Mouse (Mus musculus): Measurements from ENCODE around the gene Irf4.

Irf4 gene

DNA sequence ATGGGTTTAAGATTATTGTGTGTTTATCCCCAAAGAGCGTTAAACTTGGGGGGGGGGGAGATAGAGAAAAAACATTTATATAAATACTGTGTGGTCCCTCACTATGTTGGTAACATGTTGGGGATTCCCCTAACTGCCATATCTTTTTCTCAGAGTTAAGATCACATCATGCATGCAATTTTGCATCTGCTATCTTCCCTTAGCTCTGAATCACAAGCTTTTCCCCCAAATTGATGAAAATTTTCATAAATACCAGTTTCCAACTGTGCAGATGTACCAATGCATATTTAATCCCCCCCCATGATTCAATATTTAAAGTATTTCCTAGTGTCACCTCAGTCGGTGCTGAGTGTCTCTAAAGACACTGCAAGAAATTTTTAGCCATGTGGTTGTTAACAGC is 11.8 kb upstream of the Irf4 start:
- in situ Hi-C loops (cut with MboI, MseI), result loop anchor here in 1 of 2 experiments (5.0 to 25.0 kb wide), 2 partner anchors 115 to 825 kb away; partner anchors contain the start of genes A530084C06Rik and Foxq1

DNA sequence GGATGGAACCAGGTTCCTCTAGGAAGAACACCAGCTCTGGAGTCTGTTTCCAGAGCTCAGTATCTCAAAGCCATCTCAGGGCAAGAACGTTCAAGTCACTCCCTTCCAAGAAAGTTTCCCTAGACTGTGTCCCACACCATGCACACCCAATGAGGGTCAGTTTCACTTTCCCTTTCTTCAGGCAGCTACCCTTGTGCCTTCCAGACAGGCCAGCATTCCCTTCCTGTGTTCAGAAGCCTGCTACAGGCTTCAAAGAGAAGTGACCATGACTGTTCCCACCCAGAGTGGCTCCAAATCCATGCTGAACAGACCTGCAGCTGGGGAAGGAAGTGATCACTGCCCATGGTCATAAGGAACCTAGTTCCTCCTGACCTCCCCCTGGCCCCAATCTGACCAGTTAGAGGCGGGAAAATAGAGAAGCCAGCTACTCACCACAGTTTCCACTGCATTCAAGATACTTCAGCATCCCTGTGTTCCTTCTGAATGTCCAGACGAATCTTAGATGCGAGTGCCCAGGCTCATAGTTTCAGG is 10.7 kb upstream of the Irf4 start:
- in situ Hi-C loops (cut with MboI, MseI), result loop anchor here in 1 of 2 experiments (5.0 to 25.0 kb wide), 2 partner anchors 116 to 824 kb away; partner anchors contain the start of genes A530084C06Rik and Foxq1

DNA sequence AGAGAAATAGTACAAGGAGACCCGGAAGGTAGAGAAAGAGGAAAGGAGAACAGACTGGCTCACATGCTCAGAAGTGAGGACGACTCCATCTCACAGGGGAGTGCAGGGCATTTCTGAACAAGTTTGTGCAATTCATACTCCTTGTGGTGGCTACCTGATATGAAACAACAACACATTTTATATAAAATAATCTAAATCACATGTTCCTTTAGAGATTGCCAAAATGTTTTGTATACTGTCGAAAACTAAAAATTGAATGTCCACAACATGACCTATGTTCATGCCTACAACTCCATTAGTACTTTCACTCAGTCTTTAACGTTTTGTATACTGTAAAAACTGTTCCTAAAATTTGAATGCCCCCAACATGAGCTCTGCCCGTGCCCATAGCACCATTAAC is 7.9 kb upstream of the Irf4 start:
- in situ Hi-C loops (cut with MboI, MseI), result loop anchor here (5.0 to 25.0 kb wide), 3 partner anchors 56 to 821 kb away; partner anchors contain the start of genes A530084C06Rik (in 1 of the 2) and Foxq1 (in 1 of the 2)

DNA sequence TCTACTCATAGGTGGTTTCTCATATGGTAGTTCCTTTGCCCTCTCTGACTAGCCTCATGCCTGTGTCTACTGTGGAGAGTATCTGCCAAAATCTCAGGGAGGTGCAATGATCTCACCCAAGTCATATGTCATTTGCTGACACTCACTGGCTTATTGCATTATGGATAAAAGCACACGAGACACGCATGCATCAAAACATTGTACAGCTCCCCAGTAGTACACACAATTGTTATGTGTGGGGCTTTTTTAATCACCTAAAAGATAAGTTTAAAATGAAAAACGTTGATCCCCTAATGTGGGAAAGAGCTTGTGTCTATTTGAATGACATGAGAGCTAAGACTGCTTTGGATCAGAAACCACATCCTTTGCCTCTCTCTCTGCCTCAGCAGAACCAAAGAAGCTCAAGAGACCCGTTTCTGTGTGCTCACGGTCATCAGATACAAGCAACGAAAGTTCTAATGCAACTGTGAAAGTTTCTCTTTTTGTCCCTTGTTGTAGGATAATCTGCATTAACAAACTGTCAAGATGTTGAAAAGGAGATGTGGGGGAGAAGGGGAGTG is 6.5 kb upstream of the Irf4 start:
- in situ Hi-C loops (cut with MboI, MseI), result loop anchor here (5.0 to 25.0 kb wide), 3 partner anchors 58 to 820 kb away; partner anchors contain the start of genes A530084C06Rik (in 1 of the 2) and Foxq1 (in 1 of the 2)

DNA sequence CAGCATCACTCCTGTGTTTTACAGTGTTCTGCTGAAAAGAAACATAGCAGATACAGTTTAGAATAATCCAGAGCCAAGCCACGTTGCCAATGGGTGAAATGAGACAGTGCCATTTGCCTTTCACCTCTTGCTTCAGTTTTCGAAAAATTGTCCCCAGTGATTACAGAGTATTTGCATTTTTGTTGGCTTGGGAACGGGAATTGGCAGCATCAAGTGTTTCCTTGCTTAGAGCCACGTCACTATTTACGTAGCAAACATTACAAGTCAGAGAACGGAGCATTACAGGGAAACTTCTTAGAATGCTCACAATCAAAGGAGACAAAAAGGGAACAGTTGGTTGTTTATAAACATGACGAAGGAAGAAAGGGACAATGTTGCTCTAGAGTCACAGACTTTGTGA is 3.9 kb upstream of the Irf4 start:
- in situ Hi-C loops (cut with MboI, MseI), result loop anchor here (5.0 to 25.0 kb wide), 4 partner anchors 60 to 817 kb away; partner anchors contain the start of genes A530084C06Rik (in 1 of the 2) and Foxq1 (in 1 of the 2)

DNA sequence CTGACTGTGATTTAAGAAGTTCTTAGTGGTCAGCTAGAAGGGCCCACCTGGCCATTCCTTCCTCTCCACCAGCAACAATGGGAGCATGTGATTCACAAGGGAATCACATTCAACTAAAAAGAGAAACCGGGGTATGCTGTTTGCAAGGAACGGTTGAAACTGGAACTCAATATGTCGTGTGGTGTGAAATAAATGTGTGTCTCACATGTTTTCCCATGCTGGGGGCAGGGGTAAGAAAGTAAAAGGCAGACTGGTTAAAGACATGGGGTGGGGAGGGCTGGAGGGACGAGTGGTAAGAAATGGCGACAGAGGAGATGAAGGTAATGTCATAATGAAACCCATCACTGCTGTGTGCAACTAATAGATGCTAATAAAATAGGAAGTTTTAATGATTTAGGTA is 2.0 kb upstream of the Irf4 start:
- in situ Hi-C loops (cut with MboI, MseI), result loop anchor here (5.0 to 25.0 kb wide), 4 partner anchors 62 to 815 kb away; partner anchors contain the start of genes A530084C06Rik (in 1 of the 2) and Foxq1 (in 1 of the 2)

DNA sequence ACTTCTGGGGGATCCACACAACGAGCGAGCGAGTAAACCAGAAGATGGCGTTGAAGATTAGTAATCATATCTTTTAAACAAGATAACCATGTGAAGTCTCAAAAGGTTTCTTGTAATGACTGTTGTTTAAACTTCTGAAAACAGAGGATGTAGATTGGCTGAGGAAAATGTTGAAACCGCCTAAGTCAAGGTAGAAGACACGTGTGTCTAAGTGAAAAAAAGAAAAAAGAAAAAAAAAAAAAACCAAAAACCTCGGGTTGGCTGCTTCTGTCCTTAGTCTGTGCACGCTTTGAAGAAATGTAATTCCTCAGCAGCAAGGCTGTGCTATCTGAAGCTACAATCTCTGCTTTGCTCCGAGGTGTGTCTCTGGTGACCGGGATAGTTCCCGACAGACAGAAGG is 1.5 kb upstream of the Irf4 start:
- in situ Hi-C loops (cut with MboI, MseI), result loop anchor here (5.0 to 25.0 kb wide), 4 partner anchors 63 to 815 kb away; partner anchors contain the start of genes A530084C06Rik (in 1 of the 2) and Foxq1 (in 1 of the 2)

DNA sequence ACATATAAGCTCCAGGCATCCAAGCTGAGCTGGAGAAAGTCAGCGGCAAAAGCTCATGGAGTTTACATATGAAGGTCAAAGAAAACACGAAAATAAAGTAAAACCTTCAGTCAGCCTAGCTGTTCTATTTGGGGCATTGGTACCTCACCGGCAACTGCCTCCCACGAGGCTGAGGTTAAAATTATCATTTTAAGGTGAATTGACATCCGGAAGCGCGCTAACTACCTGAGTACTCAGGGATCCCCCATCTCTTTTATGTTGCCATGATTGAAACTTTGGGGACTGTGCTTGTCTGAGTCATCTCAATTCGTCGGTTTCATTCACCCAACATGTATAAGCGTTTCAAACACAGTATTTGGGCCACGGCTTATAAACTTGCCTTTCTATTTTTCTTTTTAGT is 705 bp upstream of the Irf4 start:
- in situ Hi-C loops (cut with MboI, MseI), result loop anchor here (5.0 to 25.0 kb wide), 4 partner anchors 64 to 814 kb away; partner anchors contain the start of genes A530084C06Rik (in 1 of the 2) and Foxq1 (in 1 of the 2)

DNA sequence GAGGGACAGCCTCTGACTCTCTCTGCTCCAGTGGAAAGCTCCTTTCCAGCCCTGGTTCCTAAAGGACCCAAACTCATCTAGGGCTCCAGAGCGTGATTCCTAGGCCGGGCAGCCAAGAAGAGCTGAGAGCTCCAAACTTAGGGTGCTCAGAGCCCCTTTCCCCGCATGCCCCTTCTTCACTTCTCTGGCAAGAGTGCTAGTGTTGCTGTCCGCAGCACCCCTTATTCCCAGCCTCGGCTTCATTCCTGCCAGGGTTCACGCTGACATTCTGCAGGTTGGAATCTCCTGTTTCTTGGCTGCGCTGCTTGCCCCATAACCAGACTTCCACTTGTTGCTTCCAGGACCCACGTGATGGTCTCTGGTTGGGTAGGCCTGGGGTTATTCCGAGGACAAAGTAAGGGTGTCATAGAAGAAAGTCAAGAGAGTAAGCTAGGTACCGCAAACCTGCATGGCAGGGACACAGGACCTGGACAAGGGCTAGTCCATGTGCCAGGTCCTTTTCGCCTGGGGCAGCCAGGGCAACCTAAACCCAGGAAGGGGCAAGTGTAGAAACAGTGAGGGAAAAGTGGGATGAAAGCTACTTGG is 623 bp downstream of the Irf4 start:
- in situ Hi-C loops (cut with MboI, MseI), result loop anchor here (5.0 to 25.0 kb wide), 6 partner anchors 65 to 813 kb away; partner anchors contain the start of genes A530084C06Rik (in 1 of the 2) and Foxq1 (in 1 of the 2)

DNA sequence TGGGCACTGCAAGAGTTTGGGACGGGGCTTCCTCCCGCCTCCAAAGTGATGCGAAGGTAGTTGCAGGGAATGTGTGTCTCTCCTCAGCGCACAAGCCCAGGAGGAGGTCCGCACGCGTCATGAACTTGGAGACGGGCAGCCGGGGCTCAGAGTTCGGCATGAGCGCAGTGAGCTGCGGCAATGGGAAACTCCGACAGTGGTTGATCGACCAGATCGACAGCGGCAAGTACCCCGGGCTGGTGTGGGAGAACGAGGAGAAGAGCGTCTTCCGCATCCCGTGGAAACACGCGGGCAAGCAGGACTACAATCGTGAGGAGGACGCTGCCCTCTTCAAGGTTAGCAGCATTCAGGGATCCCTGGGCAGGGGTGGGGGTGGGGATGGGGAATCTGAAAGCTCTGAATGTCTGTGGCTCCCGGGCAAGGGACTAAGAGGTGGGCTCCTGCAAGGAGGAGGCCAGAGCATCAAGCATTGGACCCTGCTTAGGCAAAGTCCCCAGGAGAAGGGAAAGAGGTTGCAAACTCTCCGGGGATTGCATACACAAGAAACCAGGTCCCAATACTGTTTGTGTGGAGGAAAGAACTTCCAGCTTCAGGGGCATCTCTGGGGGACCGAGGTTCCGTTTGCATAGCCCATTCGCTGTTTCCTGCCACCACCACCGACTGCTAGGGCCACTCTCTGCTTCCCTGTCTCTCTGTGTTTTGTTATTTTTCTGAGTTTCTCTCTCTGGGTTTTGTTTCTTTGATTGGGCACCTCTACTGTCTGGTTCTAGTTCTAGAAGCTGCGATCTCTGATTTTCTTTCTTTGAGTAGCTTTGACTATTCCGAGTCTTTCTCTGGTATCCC is 1.7 kb downstream of the Irf4 start:
- in situ Hi-C loops (cut with MboI, MseI), result loop anchor here (5.0 to 10.0 kb wide), 2 partner anchors 77 to 114 kb away; no protein-coding TSS in a partner anchor

DNA sequence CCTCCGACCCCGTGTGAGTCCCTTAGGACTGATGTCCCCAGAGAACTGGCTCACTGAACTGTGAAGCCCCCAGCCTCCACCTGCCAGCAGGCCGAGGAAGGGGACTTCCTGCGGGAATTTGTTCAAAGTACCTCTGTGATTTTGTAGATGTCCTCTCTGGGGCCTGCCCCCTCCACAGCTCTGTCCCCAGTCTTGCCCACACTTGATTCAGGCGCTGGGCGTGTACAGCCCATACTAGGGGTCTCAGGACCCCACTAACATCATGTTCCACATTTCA is 2.2 kb downstream of the Irf4 start:
- in situ Hi-C loops (cut with MboI, MseI), result loop anchor here (5.0 to 10.0 kb wide), 2 partner anchors 76 to 114 kb away; no protein-coding TSS in a partner anchor

DNA sequence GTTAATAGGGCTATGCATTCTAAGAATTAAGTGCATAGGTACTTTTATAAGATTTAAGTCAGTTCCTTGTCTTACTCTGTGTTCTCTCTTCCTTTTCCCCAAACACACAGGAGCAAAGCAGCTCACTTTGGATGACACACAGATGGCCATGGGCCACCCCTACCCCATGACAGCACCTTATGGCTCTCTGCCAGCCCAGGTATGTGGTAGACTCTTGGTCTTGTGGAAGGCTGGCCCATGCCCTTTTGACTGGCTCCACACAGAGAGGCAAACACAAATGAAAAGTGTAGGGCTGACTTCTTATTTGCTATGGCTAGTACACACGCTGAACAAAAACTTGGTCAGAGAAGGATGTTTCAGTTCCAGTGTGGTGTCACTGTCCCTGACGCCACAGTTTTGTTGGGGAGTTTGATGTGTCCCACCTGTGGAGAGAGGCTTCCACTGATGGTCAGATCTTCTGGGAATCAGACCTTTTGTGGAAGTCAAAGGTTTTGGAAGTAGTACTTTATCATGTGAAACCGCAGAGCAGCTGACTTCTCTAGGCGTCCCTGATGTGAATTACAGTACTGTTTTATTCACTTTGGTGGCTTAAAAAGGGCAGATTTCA is 3.7 kb downstream of the Irf4 start:
- in situ Hi-C loops (cut with MboI, MseI), result loop anchor here (5.0 to 10.0 kb wide), 2 partner anchors 75 to 112 kb away; no protein-coding TSS in a partner anchor

DNA sequence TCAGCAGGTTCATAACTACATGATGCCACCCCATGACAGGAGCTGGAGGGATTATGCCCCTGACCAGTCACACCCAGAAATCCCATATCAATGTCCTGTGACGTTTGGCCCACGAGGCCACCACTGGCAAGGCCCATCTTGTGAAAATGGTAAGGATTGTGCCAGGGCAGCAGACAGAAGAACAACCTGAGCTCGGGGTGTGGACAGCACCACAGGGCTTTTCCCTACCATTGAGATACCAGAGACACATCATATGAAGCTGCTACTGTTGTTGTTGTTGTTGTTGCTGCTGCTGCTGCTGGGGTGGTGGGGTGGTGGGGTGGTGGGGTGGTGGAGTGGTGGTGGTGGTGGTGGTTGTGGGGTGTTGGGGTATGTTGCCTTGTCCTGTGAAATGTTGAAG is 4.4 kb downstream of the Irf4 start:
- in situ Hi-C loops (cut with MboI, MseI), result loop anchor here (5.0 to 10.0 kb wide), 2 partner anchors 74 to 111 kb away; no protein-coding TSS in a partner anchor

DNA sequence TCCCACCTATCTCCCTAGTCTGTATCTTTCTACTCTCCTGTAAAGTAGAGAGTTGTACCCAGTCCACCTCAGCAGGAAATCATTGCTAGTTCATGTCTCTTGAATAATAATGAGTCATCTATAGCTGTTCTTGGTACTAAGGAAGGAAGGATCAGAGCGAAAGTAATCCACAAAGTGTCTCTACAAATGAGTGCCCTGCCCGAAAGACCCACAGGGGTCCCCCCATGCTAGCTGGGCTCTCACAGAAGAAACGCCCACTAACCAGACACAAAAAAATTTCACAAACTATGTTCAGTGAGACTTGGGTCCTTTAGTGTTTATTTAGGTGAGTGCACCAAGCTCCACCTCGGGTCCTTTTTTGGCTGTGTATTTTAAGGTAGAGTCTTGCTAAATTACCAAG is 5.0 kb downstream of the Irf4 start:
- in situ Hi-C loops (cut with MboI, MseI), result loop anchor here (5.0 to 10.0 kb wide), 2 partner anchors 73 to 111 kb away; no protein-coding TSS in a partner anchor

DNA sequence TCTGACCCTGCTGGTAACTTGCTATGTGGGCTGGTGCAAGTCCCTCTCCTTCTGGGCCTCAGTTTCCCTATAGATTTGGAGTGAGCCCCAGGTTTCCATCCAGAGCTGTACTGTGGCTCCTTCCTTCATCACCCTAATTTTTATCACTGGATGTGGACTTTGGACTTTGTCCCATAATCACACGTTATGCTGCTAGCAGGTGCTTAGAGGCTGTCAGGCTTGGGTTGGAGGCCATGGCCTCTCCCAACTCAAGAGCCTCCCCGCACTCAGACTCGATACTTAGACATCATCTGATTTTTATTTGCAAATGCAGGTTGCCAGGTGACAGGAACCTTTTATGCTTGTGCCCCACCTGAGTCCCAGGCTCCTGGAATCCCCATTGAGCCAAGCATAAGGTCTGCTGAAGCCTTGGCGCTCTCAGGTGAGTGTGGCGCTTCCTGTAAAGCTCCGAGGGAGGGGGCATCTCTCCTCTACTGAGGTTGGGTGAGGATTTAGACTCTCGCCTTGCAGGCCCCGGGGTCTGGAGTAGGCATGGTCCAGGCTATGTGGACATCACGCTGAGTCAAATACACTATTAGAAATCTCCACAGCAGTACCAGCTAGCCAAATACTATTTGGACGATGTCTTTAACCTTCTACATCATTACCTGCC is 5.9 kb downstream of the Irf4 start:
- in situ Hi-C loops (cut with MboI, MseI), result loop anchor here (5.0 to 10.0 kb wide), 2 partner anchors 72 to 110 kb away; no protein-coding TSS in a partner anchor

DNA sequence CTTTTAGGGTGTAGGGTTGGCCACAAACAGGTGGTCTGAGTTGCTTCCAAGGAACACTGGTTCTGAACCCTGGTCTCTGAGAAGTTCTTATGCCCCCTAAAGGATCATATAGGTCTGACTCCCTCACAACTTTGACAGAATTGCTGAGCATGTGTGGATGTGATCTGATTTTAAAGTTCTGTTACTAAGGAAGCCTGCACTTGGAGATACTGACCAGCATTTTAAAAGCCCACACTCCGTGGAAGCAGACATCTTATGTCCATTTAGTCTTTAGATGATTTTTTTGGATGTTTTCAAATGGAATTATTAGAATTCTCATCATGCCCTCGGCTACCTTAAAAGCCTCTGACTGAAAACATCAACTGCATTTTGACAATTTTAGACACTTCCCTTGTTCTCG is 6.6 kb downstream of the Irf4 start:
- in situ Hi-C loops (cut with MboI, MseI), result loop anchor here in 1 of 2 experiments (10.0 kb wide), 1 partner anchor 109 kb away; no protein-coding TSS in a partner anchor

DNA sequence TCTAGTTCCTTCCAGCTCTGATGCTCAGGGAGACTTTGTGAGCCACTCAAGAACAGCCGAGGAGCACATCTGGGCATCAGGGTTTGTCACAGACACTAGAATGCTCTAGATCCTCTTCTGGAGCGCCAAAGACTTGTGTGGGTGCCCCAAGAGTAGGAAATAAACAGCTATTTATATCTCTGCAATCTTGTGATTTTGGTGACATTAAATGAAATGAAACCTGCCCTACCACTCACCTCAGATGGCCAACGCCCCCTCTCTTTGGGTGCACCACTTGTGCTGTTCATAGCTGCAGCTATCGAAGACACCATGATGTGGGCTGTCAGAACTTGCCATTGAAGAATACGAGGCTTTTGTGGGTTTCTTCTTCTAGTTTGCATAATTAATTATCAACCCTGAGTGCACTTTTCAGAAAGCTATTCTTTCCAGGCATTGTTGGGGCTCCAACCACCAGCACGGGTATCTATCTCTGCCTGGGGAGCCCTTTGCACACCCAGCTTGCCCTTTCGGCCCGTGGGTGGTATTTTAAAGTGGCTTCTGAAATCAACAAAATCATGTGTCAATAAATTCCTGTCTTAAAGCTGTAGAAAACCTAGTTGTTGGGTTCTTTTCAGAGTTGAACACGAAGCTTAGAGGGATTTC is 7.1 kb downstream of the Irf4 start:
- in situ Hi-C loops (cut with MboI, MseI), result loop anchor here in 1 of 2 experiments (10.0 kb wide), 1 partner anchor 109 kb away; no protein-coding TSS in a partner anchor

DNA sequence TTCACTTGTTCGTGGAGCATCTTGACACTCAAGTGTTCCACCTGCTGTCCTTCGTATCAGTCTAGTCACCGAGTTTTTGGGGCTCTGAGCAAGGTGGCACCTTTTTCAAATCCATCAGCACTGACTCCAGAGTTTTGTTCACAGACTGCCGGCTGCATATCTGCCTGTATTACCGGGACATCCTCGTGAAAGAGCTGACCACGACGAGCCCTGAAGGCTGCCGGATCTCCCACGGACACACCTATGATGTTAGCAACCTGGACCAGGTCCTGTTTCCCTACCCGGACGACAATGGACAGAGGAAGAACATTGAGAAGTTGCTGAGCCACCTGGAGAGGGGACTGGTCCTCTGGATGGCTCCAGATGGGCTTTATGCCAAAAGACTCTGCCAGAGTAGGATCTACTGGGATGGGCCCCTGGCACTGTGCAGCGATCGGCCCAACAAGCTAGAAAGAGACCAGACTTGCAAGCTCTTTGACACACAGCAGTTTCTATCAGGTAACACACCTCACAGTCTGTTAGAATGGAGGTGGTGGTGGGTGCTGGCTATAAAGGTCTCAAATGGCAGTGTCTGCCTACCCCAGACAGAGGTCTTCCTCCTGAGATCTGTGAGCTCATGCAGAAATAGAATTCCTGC is 8.4 kb downstream of the Irf4 start:
- in situ Hi-C loops (cut with MboI, MseI), result loop anchor here in 1 of 2 experiments (10.0 kb wide), 1 partner anchor 107 kb away; no protein-coding TSS in a partner anchor
